Mouse (Mus musculus) small intestine, adult 2 months (tissue): ENCODE data around the gene Map4k3. TPM values are rescaled to one million over a fixed set of nuclear protein-coding genes. Genes with fewer than 3 reads are reported as not detected.

Experiments
- H3K27ac ChIP-seq: fragments of 200-500 bp; 2 replicates; pipeline ENCODE4 v1.5.1; 2012; ENCODE audit warnings: low read depth, low read length, control low read depth, inconsistent platforms; ENCODE audit not compliant: insufficient read depth
- H3K27me3 ChIP-seq: fragments of 200-500 bp; 2 replicates; pipeline ENCODE4 v1.6.1; 2012; ENCODE audit warnings: mild to moderate bottlenecking, moderate library complexity, low read length, inconsistent platforms; ENCODE audit not compliant: control insufficient read depth, insufficient read depth
- H3K36me3 ChIP-seq: fragments of 200-500 bp; 2 replicates; pipeline ENCODE4 v1.6.1; 2012; ENCODE audit warnings: mild to moderate bottlenecking, low read length, control low read depth, inconsistent platforms; ENCODE audit not compliant: control insufficient read depth, insufficient read depth
- H3K4me1 ChIP-seq: fragments of 200-500 bp; 2 replicates; pipeline ENCODE4 v1.6.1; 2012; ENCODE audit warnings: low read length, inconsistent platforms, mixed read lengths; ENCODE audit not compliant: control insufficient read depth, insufficient read depth, insufficient read length
- H3K4me3 ChIP-seq: fragments of 200-500 bp; 2 replicates; pipeline ENCODE4 v1.5.1; 2012; ENCODE audit warnings: low read depth, mild to moderate bottlenecking, control low read depth, inconsistent platforms, low read length, moderate library complexity
- CTCF ChIP-seq: fragments of 200-500 bp; IDR thresholded peaks from 2 replicates; pipeline ENCODE4 v1.5.1; 2012; ENCODE audit warnings: low read depth, mild to moderate bottlenecking, control low read depth, inconsistent platforms, low read length, moderate library complexity, mixed read lengths; ENCODE audit not compliant: insufficient replicate concordance, insufficient read length; ENCODE audit errors: extremely low read depth
- POLR2A ChIP-seq: fragments of 200-500 bp; IDR thresholded peaks from 2 replicates; pipeline ENCODE4 v1.6.1; 2012; ENCODE audit warnings: low read depth, mild to moderate bottlenecking, control low read depth, inconsistent platforms, low read length, moderate library complexity
- WGBS: fragments of 180-500 bp; shearing (Covaris S2); methylation state at CpG from one replicate; pipeline ENCODE4 v1.1.7; 2018; 5-methylcytosine and 5-hydroxymethylcytosine counted together
- polyA plus RNA-seq: library from polyadenylated mRNA; depleted of rRNA; stranded (reverse); fragments of >200 nt; gene quantifications from 2 replicates; pipeline ENCODE4 v1.2.3, GENCODE M21; 2012; rRNA removed

Map4k3 gene
- 4.2 and 9.4 TPM in 2 replicates for polyA plus RNA-seq

DNA sequence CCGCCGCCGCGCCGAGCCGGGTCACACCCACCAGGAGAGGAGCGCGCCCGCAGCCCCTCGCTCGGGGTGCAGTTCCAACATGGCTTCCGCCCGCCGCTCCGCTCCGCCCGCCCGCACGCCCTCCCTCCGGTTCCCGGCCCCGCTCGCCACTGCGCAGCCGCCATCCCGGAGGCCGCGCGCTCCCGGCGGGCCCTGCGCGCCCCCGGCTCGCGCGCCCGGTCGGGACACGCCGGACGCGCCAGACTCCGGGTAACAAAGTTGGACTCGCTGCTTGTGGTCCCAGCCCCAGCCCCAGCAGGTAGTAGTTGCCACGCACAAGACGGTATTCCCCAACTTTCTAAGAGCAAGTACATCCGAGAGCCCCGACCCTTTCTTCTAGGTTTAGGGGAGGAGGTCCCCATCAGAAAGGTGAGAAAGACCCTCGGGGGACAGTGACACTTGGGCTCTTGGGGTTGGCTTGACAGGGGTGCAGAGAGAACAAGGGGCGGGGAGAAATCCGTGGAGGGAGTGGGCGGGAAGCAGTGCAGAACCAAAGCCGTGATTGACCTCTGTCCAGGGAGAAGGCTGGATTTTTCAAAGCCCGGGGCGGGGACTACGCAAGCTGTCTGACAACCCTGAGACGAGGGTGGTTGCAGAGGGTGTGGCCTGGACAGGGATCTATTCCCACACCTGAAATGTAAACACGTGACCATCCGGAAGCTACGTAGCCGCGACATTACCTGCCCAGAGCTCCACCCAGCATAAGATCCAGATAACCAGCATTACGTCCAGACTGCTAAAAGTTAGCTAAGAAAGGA, at the start of gene Map4k3:
Gene Map4k3 (minus strand): TSS at position 424 of the 797 bp plus-strand sequence.
- 0 out of 2 replicates have a peak, but pooled peaks cover 2% of the 10 kb centered on the region for H3K36me3 ChIP-seq
- TF ChIP-seq CTCF (no peak), POLR2A (peak; percentile 48)
- peaks cover 3% of the 10 kb centered on the region for H3K4me1 ChIP-seq
- H3K4me3 ChIP-seq, result peak within 1 kb of the TSS; percentile 79
- no peaks in the 10 kb centered on the region for H3K27me3 ChIP-seq
- H3K27ac ChIP-seq, result peak within 1 kb of the TSS; percentile 99
- WGBS, result 2% methylated on average over 62 of the region's 64 CpGs

DNA sequence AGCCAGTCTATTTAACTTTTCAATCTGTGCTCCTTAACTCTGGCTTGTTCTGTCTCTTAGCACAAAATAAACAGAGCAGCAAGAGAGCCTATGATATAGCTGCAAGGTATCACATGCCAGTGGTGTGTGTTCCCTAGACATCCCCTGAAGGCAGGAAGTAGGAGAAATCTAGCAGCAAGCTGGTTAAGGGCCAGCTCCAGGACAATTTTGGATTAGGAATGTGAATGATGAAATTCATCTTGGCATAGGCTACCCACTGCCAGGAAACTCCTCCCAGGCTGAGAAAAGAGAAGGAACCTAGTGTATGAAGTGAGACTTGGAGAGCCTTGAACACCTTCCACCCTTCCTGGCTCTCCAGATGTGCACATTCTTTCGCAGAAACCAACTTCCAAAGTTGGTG, 49.3 kb upstream of the Map4k3 start:
- TF ChIP-seq POLR2A (no peak), CTCF (no peak)
- Histone ChIP-seq H3K27me3 (no peaks in the 10 kb centered on the region), H3K27ac (no peak overlapping the region), H3K36me3 (no peaks in the 10 kb centered on the region), H3K4me3 (no peak overlapping the region), H3K4me1 (no peaks in the 10 kb centered on the region)
- whole genome bisulfite sequencing, result 92% methylated on average over 1 of the region's 1 CpGs

DNA sequence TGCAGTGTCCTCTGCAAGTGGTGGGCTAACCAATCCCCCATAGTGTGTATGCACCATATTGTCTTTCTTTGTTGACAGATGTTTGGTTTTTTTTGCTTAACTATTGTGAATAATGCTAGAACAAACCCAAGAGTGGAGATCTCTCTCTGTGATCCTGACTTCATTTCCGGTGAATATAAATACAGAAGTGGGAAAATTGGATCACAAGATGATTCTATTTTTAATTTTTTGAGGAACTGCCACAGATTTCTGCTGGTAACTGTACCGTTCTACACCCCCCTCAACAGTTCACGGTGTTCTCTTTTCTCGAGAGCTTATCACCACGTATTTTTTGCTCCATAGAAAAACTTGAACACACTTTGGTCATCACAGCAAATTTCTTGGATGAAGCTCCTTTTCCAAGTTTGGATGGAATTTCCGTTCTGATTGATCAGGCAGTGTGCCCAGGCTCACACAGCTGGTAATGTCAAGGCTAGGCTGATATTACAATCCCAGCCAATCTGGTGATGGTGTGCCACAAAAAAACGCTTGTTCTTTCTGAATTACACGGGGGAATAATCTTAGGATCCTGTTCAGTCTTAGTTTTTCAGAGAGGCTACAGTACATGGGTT, 47.0 kb upstream of the Map4k3 start:
- TF ChIP-seq CTCF (no peak), POLR2A (no peak)
- Histone ChIP-seq H3K27ac (no peak overlapping the region), H3K4me1 (no peaks in the 10 kb centered on the region), H3K4me3 (no peak overlapping the region), H3K27me3 (no peaks in the 10 kb centered on the region), H3K36me3 (no peaks in the 10 kb centered on the region)
- 73% methylated on average over 8 of the region's 8 CpGs for WGBS

DNA sequence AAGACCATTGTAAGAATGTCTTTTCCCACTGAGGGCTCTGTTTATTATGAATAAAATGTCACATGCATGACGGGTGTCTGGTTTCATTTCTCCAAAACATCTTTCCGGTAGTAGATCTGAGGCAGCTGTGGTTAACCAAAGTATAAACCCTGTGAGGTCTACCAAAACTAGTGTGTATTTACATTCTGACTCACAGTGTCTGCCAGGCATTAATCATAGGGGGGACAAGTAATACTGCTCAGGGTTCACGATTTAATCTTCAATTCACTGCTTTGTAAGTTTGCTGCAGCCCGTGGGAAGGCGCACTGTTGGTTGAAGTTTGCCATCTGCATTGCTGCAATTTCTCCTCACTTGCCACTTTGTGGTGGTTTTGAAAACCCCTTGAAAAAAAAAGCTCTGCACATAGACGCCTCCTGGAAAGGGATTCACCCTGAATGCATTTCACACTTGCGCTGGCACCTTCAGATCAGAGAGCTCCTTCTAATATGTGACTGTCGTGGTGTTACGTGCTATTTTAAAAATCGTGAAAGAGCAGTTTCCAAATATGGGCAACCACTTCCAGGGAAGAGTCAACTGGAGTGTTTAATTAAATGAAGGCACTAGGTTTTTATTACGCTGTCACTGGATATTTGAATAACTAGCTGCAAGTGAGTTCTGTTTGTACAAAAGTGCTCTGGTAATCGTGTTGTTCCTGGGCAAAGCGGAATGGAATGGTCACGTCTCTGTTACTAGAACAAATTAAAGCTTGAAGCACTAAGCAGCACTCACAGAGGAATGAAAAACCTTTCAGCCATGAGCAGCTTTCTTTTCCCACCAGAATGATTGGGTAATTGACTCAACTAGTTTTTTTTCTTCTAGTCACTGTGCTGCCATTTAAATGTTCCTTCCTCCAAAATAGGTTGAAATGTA, 44.5 kb upstream of the Map4k3 start:
- H3K4me3 ChIP-seq, result no peak overlapping the region
- H3K27ac ChIP-seq, result no peak overlapping the region
- H3K27me3 ChIP-seq, result no peaks in the 10 kb centered on the region
- no peak for TF ChIP-seq CTCF
- TF ChIP-seq POLR2A, result no peak
- no peaks in the 10 kb centered on the region for H3K4me1 ChIP-seq
- no peaks in the 10 kb centered on the region for H3K36me3 ChIP-seq
- 59% methylated on average over 14 of the region's 14 CpGs for WGBS

DNA sequence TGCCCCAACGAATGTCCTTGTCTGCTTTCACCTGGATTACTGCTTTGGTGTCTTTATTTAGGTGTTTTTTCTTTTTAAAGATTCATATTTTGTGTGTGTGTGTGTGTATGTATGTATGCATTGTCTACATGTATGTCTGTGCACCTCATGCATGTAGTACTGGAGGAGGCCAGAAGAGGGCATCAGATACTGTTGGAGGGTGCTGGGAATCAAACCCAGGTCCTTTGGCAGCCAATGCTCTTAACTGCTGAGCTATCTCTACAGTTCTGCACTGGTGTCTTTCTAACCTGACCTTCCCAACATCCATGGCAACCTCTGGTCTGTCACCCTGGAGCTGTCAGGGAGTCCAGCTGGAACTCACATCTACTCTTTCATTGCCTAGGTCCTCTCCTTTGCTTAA, 41.8 kb upstream of the Map4k3 start:
- TF ChIP-seq CTCF (no peak), POLR2A (no peak)
- no peaks in the 10 kb centered on the region for H3K4me1 ChIP-seq
- WGBS, result 69% methylated on average over 1 of the region's 1 CpGs
- H3K27me3 ChIP-seq, result no peaks in the 10 kb centered on the region
- H3K4me3 ChIP-seq, result no peak overlapping the region
- no peaks in the 10 kb centered on the region for H3K36me3 ChIP-seq
- no peak overlapping the region for H3K27ac ChIP-seq

DNA sequence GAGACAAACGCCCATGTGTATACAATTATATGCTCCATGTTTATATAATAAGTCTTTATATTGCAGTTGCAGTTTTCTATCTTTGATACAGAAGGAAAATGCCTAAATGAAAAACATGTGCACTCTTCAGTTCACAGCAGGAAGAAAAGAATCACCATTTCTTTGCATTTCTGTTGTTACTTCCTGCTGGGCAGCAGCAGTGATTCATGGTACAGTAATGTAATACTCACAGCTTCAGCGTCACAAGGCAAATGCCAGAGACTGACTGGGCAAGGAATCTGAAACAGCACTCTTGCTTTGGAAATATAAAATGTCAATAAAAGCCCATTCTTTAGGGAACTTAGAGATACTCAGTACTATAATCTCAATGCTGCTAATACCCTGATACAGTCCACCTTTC, 36.9 kb upstream of the Map4k3 start:
- TF ChIP-seq CTCF (no peak), POLR2A (no peak)
- H3K4me1 ChIP-seq, result no peaks in the 10 kb centered on the region
- WGBS, result 59% methylated on average over 2 of the region's 2 CpGs
- no peak overlapping the region for H3K4me3 ChIP-seq
- no peaks in the 10 kb centered on the region for H3K27me3 ChIP-seq
- no peak overlapping the region for H3K27ac ChIP-seq
- no peaks in the 10 kb centered on the region for H3K36me3 ChIP-seq

DNA sequence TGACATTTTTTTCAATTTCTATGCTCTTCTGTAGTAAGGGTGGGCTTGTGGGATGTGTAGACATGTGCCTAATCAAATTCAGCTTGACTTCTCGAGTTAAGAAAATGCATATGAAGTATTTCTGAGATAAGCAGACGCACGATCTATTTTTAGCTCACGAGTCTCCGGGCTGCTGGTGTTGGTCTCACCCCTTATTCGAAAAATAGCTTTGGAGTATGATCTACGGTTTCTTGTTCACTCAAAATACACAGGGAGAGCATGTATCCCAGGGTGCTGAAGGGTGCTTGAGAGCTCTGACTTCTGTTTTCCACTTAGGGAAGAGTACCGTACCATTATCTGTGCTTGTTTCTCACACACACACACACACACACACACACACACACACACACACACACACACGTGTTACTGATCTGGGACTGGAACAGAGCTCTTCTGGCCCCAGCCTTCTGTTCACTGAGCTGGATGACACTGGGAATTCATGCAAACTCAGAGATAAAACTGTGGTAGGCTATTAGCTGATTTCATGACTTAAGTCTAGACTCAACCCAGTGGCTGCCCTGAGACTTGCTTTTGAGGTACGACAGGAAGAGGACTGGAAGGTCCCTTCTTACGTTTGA, 34.9 kb upstream of the Map4k3 start:
- no peak overlapping the region for H3K4me3 ChIP-seq
- 61% methylated on average over 11 of the region's 11 CpGs for WGBS
- H3K4me1 ChIP-seq, result no peaks in the 10 kb centered on the region
- no peaks in the 10 kb centered on the region for H3K36me3 ChIP-seq
- H3K27me3 ChIP-seq, result no peaks in the 10 kb centered on the region
- H3K27ac ChIP-seq, result no peak overlapping the region
- TF ChIP-seq CTCF (no peak), POLR2A (no peak)
